Mouse (Mus musculus): ENCODE results near the gene Fam120a. TPM values are rescaled to one million over a fixed set of nuclear protein-coding genes. Genes with fewer than 3 reads are reported as not detected.
A peak's percentile ranks its signal among the peaks of the same experiment; 100 is the strongest.

The Fam120a gene
- polyA plus RNA-seq, 1 experiment from 2014 or later = 37.0 TPM

DNA sequence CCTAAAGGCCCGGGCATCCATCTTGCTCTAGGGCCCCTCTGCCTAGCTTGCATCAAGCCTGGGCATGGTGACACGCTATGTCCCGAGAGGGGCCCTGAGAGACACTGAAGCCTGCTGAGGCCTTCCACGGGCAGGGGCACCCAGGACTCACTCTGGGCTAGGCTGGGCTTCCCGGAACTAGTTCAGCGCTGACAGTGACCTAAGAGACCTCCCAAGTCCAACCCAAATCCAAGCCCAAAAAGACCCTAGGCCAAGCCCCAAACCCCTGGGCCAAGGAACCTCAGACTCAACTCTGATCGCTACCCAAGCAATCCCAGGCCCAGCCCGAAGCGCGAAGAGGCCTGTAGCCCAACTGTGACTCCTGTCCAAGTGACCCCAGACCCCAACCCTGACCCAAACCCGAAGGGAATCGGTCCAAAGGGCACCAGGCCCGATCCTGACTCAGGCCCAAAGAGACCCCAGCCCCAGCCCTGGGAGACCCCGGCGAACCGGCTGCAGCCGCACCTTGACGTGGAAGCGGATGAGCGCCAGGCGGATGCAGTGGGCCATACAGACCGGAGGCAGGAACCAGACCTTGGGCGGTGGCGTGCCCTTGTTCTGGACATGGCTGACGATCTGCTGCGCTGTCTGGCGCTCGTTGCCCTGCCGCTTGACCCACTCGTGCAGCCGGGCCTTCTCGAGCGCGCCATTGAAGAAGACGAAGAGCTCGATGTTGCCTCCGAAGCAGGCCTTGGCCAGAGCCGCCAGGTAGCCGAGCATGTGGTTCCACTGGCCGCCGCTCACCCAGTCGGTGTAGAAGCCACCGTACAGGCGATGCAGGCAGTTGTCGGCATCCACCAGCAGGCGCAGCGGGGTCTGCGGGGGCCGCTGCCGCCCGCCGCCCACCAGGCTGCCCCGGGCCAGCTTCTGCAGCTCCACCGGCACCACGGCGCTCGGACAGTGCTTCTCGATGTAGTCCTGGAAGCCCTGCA, 681 bp downstream of the Fam120a start:
- DNase-seq (peak; percentile 52), ATAC-seq (ENCODE audit: insufficient read depth) (0 out of 2 replicates have a peak, but pooled peaks have one; percentile 2)
- no peak for TF ChIP-seq CTCF (IDR thresholded peaks at IDR 0.05; ENCODE audit: low read depth)
- no peaks in the 10 kb centered on the region for H3K27me3 ChIP-seq (ENCODE audit: insufficient read depth, low read length)
- peak overlapping the region; percentile 97 for H3K27ac ChIP-seq (ENCODE audit: low read depth)
- H3K4me2 ChIP-seq = peak overlapping the region; percentile 98
- peaks cover 13% of the 10 kb centered on the region; the same call in 1 of the 2 replicates for H3K36me3 ChIP-seq (ENCODE audit: insufficient read depth)
- H3K9me3 ChIP-seq (ENCODE audit: low read depth, low read length) = no peaks in the 10 kb centered on the region
- peak overlapping the region; percentile 96 for H3K9ac ChIP-seq
- peak overlapping the region; percentile 96 for H3K4me3 ChIP-seq (ENCODE audit: low read depth, low read length)
- H3K4me1 ChIP-seq (ENCODE audit: insufficient read depth) = peaks cover 11% of the 10 kb centered on the region
- WGBS = under 1% methylated on average over 58 of the region's 58 CpGs

GRCm38 (mm10) chr13:48965559-48966525, 2.0 kb downstream of the Fam120a start:
- H3K27ac ChIP-seq (ENCODE audit: low read depth) = peak overlapping the region; percentile 97

GRCm38 (mm10) chr13:48964850-48965249, 3.0 kb downstream of the Fam120a start:
- H3K27me3 ChIP-seq (ENCODE audit: insufficient read depth, low read length) = no peaks in the 10 kb centered on the region
- DNase-seq (no peak), ATAC-seq (ENCODE audit: insufficient read depth) (no peak)
- no peak for TF ChIP-seq CTCF (IDR thresholded peaks at IDR 0.05; ENCODE audit: low read depth)
- H3K27ac ChIP-seq (ENCODE audit: low read depth) = no peak overlapping the region
- H3K4me1 ChIP-seq (ENCODE audit: insufficient read depth) = peaks cover 11% of the 10 kb centered on the region
- 78% methylated on average over 4 of the region's 4 CpGs for WGBS
- H3K36me3 ChIP-seq (ENCODE audit: insufficient read depth) = no peaks in the 10 kb centered on the region
- peak overlapping the region; percentile 98 for H3K4me2 ChIP-seq
- H3K9ac ChIP-seq = peak overlapping the region; percentile 38; the same call in 1 of the 2 replicates
- H3K4me3 ChIP-seq (ENCODE audit: low read depth, low read length) = peak overlapping the region; percentile 96; the same call in 1 of the 2 replicates
- no peaks in the 10 kb centered on the region for H3K9me3 ChIP-seq (ENCODE audit: low read depth, low read length)

More at GRCm38 (mm10) chr13:48965559-48966525, 2.0 kb downstream of the Fam120a start:
- ATAC-seq (ENCODE audit: insufficient read depth) (peak; percentile 54), DNase-seq (peak; percentile 83)
- WGBS = 7% methylated on average over 7 of the region's 7 CpGs
- Histone ChIP-seq H3K4me3 (ENCODE audit: low read depth, low read length) (peak overlapping the region; percentile 96), H3K4me2 (peak overlapping the region; percentile 98), H3K27me3 (ENCODE audit: insufficient read depth, low read length) (no peaks in the 10 kb centered on the region), H3K9ac (peak overlapping the region; percentile 96), H3K4me1 (ENCODE audit: insufficient read depth) (peaks cover 11% of the 10 kb centered on the region), H3K36me3 (ENCODE audit: insufficient read depth) (peaks cover 7% of the 10 kb centered on the region; the same call in 1 of the 2 replicates), H3K9me3 (ENCODE audit: low read depth, low read length) (no peaks in the 10 kb centered on the region)
- TF ChIP-seq CTCF (IDR thresholded peaks at IDR 0.05; ENCODE audit: low read depth) = peak; percentile 47

GRCm38 (mm10) chr13:48963111-48963510, 4.7 kb downstream of the Fam120a start:
- DNase-seq (no peak), ATAC-seq (ENCODE audit: insufficient read depth) (no peak)
- no peak overlapping the region for H3K27ac ChIP-seq (ENCODE audit: low read depth)
- no peak overlapping the region for H3K4me3 ChIP-seq (ENCODE audit: low read depth, low read length)
- H3K27me3 ChIP-seq (ENCODE audit: insufficient read depth, low read length) = no peaks in the 10 kb centered on the region
- no peaks in the 10 kb centered on the region for H3K36me3 ChIP-seq (ENCODE audit: insufficient read depth)
- no peak overlapping the region for H3K9ac ChIP-seq
- H3K4me2 ChIP-seq = no peak overlapping the region
- WGBS = 72% methylated on average over 1 of the region's 1 CpGs
- peaks cover 11% of the 10 kb centered on the region for H3K4me1 ChIP-seq (ENCODE audit: insufficient read depth)
- no peak for TF ChIP-seq CTCF (IDR thresholded peaks at IDR 0.05; ENCODE audit: low read depth)
- no peaks in the 10 kb centered on the region for H3K9me3 ChIP-seq (ENCODE audit: low read depth, low read length)

- TF ChIP-seq CTCF (IDR thresholded peaks at IDR 0.05; ENCODE audit: low read depth) = no peak
- WGBS = 50% methylated on average over 3 of the region's 3 CpGs
- H3K9ac ChIP-seq = no peak overlapping the region
- H3K36me3 ChIP-seq (ENCODE audit: insufficient read depth) = no peaks in the 10 kb centered on the region
- H3K9me3 ChIP-seq (ENCODE audit: low read depth, low read length) = no peaks in the 10 kb centered on the region
- no peaks in the 10 kb centered on the region for H3K27me3 ChIP-seq (ENCODE audit: insufficient read depth, low read length)
- H3K4me2 ChIP-seq = no peak overlapping the region
- H3K27ac ChIP-seq (ENCODE audit: low read depth) = no peak overlapping the region
- ATAC-seq (ENCODE audit: insufficient read depth) (no peak), DNase-seq (no peak)
- H3K4me1 ChIP-seq (ENCODE audit: insufficient read depth) = peaks cover 11% of the 10 kb centered on the region
- H3K4me3 ChIP-seq (ENCODE audit: low read depth, low read length) = no peak overlapping the region
These were observed 5.3 kb downstream of the Fam120a start for GRCm38 (mm10) chr13:48962519-48962918.

- no peak for TF ChIP-seq CTCF (IDR thresholded peaks at IDR 0.05; ENCODE audit: low read depth)
- H3K36me3 ChIP-seq (ENCODE audit: insufficient read depth) = 0 out of 2 replicates have a peak, but pooled peaks cover 3% of the 10 kb centered on the region
- H3K9me3 ChIP-seq (ENCODE audit: low read depth, low read length) = no peaks in the 10 kb centered on the region
- ATAC-seq (ENCODE audit: insufficient read depth) = no peak
- no peak for DNase-seq
- H3K4me2 ChIP-seq = no peak overlapping the region
- no peaks in the 10 kb centered on the region for H3K27me3 ChIP-seq (ENCODE audit: insufficient read depth, low read length)
- no peak overlapping the region for H3K4me3 ChIP-seq (ENCODE audit: low read depth, low read length)
- H3K4me1 ChIP-seq (ENCODE audit: insufficient read depth) = no peaks in the 10 kb centered on the region
- no peak overlapping the region for H3K9ac ChIP-seq
- WGBS = 53% methylated on average over 4 of the region's 4 CpGs
- H3K27ac ChIP-seq (ENCODE audit: low read depth) = no peak overlapping the region
These were observed 9.2 kb downstream of the Fam120a start for GRCm38 (mm10) chr13:48958608-48959007.
